Mouse (Mus musculus) embryonic facial prominence, embryonic 14.5 days (tissue): Measurements from ENCODE around the gene Tmem243. TPM values are rescaled to one million over a fixed set of nuclear protein-coding genes. Genes with fewer than 3 reads are reported as not detected.
"Not testable (repeated sequence)": the region's sequence is repeated elsewhere in the genome, so short reads cannot be mapped to it uniquely, and the experiment has no call there.

Experiments
- ATAC-seq: fragments of 200-750 bp; cut with Nextera tagmentation; 2 replicates; pipeline ENCODE4 v1.8.0; 2017; ENCODE audit warnings: low read depth, moderate number of reproducible peaks, moderate TSS enrichment
- DNase-seq: peaks from one replicate; pipeline ENCODE4 v3.0.0-alpha.2; 2015; ENCODE audit warnings: low spot score
- H3K27ac ChIP-seq: fragments of 300-500 bp; sonication (generic); replicated peaks from 2 replicates; pipeline ENCODE4 v1.5.1; 2014; ENCODE audit warnings: low read depth, mild to moderate bottlenecking, low read length, moderate library complexity
- H3K27me3 ChIP-seq: fragments of 300-500 bp; sonication (generic); replicated peaks from 2 replicates; pipeline ENCODE4 v1.6.1; 2014; ENCODE audit warnings: low read length; ENCODE audit not compliant: control insufficient read depth, insufficient read depth
- H3K36me3 ChIP-seq: fragments of 300-500 bp; sonication (generic); 2 replicates; pipeline ENCODE4 v1.6.1; 2014; ENCODE audit warnings: low read length, mixed read lengths; ENCODE audit not compliant: control insufficient read depth, insufficient read depth
- H3K4me1 ChIP-seq: fragments of 300-500 bp; sonication (generic); 2 replicates; pipeline ENCODE4 v1.6.1; 2014; ENCODE audit warnings: antibody characterized with exemption, low read length; ENCODE audit not compliant: control insufficient read depth, insufficient read depth
- H3K4me2 ChIP-seq: fragments of 300-500 bp; sonication (generic); 2 replicates; pipeline ENCODE4 v1.6.1; 2014; ENCODE audit warnings: low read depth, mild to moderate bottlenecking, low read length, moderate library complexity, mixed read lengths
- H3K4me3 ChIP-seq: fragments of 300-500 bp; sonication (generic); 2 replicates; pipeline ENCODE4 v1.5.1; 2014; ENCODE audit warnings: low read depth, mild to moderate bottlenecking, low read length
- H3K9ac ChIP-seq: fragments of 300-500 bp; sonication (generic); 2 replicates; pipeline ENCODE4 v1.6.1; 2014; ENCODE audit warnings: low read depth, mild to moderate bottlenecking, low read length, moderate library complexity, mixed read lengths
- H3K9me3 ChIP-seq: fragments of 300-500 bp; sonication (generic); 2 replicates; pipeline ENCODE4 v1.6.1; 2016; ENCODE audit warnings: low read length; ENCODE audit not compliant: control insufficient read depth
- WGBS: fragments of 180-500 bp; shearing (Covaris S2); extraction: QIAGEN DNeasy Blood & Tissue Kit; methylation state at CpG from one replicate; pipeline ENCODE4 v1.1.7; 2014; 5-methylcytosine and 5-hydroxymethylcytosine counted together
- polyA plus RNA-seq: library from polyadenylated mRNA; unstranded; fragments of >200 nt; fragmentation: Nextera tagmentation; extraction: Ambion mirVana; gene quantifications from 2 replicates; pipeline ENCODE4 v1.2.1, GENCODE M21; 2014

The Tmem243 gene
- polyA plus RNA-seq, 1 experiment from 2014 or later, result 12.9 TPM

DNA sequence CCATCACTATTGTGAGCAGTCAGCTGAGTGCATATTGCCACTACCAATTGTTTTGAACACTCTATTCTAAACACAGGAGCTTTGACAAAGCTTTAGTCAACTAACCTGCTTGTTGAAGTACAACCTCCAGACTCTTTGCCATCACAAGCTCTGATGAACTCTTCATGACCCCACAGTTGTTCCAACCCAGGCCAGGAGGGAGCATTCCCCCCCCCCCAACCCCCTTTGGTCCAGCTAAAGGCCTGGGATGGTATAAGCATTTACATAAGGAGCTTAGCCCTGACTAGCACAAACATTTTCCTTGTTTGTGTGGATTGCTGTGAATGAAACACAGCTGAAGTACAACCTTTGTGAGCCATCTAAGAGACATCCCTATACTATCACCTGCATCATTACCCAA lies 56.3 kb downstream of the Tmem243 start:
- Histone ChIP-seq H3K9me3 (no peaks in the 10 kb centered on the region), H3K36me3 (no peaks in the 10 kb centered on the region), H3K9ac (no peak overlapping the region), H3K27ac (no peak overlapping the region), H3K4me3 (no peak overlapping the region), H3K4me2 (no peak overlapping the region), H3K4me1 (no peaks in the 10 kb centered on the region; the same call in 1 of the 2 replicates), H3K27me3 (no peaks in the 10 kb centered on the region)
- no peak for DNase-seq
- ATAC-seq, result no peak

DNA sequence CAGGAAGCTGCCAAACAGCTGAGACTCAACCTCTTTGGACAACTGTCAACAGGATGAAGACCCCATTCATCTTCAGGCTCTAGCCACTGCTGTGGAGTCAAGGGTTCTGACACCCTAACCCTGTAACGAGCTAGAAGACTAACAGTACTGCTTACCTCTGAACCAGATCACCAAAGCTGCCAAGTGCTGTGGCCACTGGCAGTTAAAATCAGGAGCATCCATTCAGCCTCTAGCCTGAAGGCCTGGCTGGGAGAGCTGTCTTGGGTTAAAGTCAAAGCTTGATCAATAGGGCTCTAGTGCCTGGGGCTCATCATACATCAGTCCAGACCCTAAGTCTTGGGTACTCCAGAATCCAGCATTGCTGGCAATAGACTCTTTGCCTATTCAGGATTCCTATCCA lies 56.9 kb downstream of the Tmem243 start:
- no peak overlapping the region for H3K9ac ChIP-seq

DNA sequence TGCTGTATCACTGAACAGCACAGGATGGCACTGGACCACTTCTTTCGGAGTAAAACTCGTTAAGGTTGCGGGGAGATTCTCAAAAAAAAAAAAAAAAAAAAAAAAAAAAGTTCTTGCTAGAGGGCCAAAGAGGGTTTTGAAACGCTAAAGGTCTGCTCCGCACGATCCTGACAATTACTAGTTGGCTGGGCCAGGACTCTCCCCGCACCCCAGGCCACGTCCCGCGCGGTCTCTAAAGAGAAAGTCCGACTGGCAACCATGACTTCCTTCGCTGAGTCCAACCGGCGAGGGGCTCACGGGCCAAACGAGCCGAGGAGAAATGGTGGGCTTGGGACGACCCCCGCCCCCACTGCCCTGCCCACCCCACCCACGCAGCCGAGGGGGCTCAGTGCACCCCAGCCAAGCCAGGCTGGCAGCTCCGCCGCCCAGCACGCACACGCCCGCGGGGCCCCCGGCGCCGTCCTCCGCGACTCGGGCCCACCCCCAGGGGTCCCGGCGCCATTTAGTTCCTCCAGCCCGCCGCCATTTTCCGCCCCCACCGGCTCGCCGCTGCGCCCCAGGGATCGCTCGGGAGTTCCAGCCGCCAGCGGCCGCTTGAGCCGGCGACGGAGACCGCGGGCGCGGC lies 60.5 kb downstream of the Tmem243 start:
- no peaks in the 10 kb centered on the region for H3K36me3 ChIP-seq
- H3K27ac ChIP-seq, result peak overlapping the region; percentile 100
- no peaks in the 10 kb centered on the region for H3K27me3 ChIP-seq
- H3K9me3 ChIP-seq, result no peaks in the 10 kb centered on the region
- H3K4me1 ChIP-seq, result peaks cover 4% of the 10 kb centered on the region
- peak overlapping the region; percentile 58 for H3K4me2 ChIP-seq
- peak overlapping the region; percentile 92 for H3K4me3 ChIP-seq
- ATAC-seq (peak; percentile 71), DNase-seq (peak; percentile 36)
- WGBS, result 2% methylated on average over 26 of the region's 55 CpGs
- peak overlapping the region; percentile 98 for H3K9ac ChIP-seq

More for the DNA sequence above, 56.9 kb downstream of the Tmem243 start:
- peaks cover under 1% of the 10 kb centered on the region for H3K4me1 ChIP-seq
- WGBS, result 73% methylated on average over 1 of the region's 1 CpGs
- no peak overlapping the region for H3K27ac ChIP-seq
- DNase-seq, result no peak
- no peak for ATAC-seq
- no peaks in the 10 kb centered on the region for H3K27me3 ChIP-seq
- H3K36me3 ChIP-seq, result no peaks in the 10 kb centered on the region
- no peaks in the 10 kb centered on the region for H3K9me3 ChIP-seq
- no peak overlapping the region for H3K4me2 ChIP-seq
- H3K4me3 ChIP-seq, result no peak overlapping the region

DNA sequence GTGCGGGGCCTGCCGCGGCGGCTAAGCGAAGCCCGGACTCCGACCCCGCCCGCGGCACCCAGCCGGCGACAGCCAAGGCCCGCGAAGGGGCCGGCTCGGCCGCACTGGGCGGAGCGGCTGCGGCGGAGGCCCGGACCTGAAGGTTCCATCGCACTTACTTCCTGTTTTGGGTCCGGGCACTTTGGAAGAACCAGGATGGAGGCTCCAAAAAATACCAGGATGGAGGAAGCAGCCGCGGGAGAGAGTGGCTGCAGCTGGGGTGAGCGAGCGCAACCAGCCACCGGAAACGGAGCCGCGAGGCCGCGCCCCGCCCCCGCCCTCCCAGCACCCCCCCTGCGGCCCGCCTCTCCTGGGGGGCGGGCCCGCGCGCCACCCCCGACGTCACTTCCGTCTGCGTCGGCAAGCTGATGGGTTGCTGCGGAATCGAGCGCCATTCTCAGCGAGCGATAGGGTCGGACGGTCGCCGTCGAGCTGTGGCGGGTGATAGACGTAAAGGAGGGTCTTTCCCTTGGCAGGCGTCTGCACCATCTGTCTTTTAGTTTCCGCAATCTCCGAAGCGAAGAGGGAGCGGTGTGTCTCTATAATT lies 61.1 kb downstream of the Tmem243 start, which contains the start of gene Dmtf1:
Dmtf1 (minus strand) TSS at position 321 of the 586 bp plus-strand sequence.
- Histone ChIP-seq H3K4me3 (peak within 1 kb of the TSS; percentile 92), H3K27ac (peak within 1 kb of the TSS; percentile 100), H3K4me2 (peak within 1 kb of the TSS; percentile 58), H3K4me1 (peaks cover 4% of the 10 kb centered on the region), H3K36me3 (no peaks in the 10 kb centered on the region), H3K27me3 (no peaks in the 10 kb centered on the region), H3K9me3 (no peaks in the 10 kb centered on the region), H3K9ac (peak within 1 kb of the TSS; percentile 98)
- DNase-seq (peak; percentile 96), ATAC-seq (peak; percentile 95)
- 0% methylated on average over 52 of the region's 64 CpGs for WGBS

DNA sequence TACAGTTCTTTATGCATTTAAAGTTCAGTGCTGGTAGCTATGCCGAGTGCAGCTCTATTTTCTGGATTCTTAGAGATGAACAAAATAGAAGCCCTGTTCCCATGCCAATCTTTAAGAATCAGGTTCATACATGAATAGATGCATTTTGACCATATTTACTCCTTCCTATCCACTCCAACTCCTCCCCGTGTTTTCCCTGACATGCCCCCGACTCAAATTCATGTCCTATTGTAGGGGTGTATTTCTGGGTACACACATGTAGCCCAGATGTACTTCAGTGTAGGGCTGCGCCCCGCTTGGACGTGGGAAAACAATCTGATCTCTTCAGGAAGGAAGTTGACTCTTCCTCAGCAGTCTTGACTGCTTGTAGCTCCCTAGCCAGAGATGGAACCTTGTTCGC lies 61.6 kb downstream of the Tmem243 start:
- H3K4me1 ChIP-seq, result peaks cover 4% of the 10 kb centered on the region
- peak; percentile 43 for DNase-seq

DNA sequence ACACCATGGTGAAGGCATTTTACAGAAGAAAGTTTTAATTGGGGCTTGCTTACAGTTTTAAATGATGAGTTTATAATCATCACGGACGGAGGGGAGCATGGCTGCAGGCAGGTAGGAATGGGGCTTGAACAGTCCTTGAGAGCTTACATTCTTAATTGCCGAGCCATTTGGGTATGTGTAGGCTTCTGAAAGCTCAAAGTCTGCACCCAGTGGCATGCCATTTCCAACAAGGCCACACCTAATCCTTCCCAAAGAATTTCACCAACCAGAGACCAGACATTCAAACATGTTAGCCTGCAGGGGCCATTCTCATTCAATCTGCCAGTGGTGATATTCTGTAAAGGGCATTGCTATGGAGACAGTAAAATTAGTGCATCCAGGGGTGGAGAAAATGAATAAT lies 62.9 kb downstream of the Tmem243 start:
- ATAC-seq, result no peak
- H3K4me3 ChIP-seq, result no peak overlapping the region
- H3K27ac ChIP-seq, result no peak overlapping the region
- DNase-seq, result no peak
- no peaks in the 10 kb centered on the region for H3K27me3 ChIP-seq
- peaks cover 4% of the 10 kb centered on the region for H3K4me1 ChIP-seq
- no peak overlapping the region for H3K4me2 ChIP-seq
- no peaks in the 10 kb centered on the region for H3K9me3 ChIP-seq
- 91% methylated on average over 3 of the region's 3 CpGs for WGBS
- H3K36me3 ChIP-seq, result no peaks in the 10 kb centered on the region
- no peak overlapping the region for H3K9ac ChIP-seq

More for the DNA sequence above, 61.6 kb downstream of the Tmem243 start:
- no peaks in the 10 kb centered on the region for H3K36me3 ChIP-seq
- 0 out of 2 replicates have a peak, but pooled peaks have one; percentile 13 for ATAC-seq
- peak overlapping the region; percentile 100 for H3K27ac ChIP-seq
- H3K4me3 ChIP-seq, result peak overlapping the region; percentile 92
- H3K27me3 ChIP-seq, result no peaks in the 10 kb centered on the region
- no peaks in the 10 kb centered on the region for H3K9me3 ChIP-seq
- peak overlapping the region; percentile 58 for H3K4me2 ChIP-seq
- 7% methylated on average over 7 of the region's 7 CpGs for WGBS
- peak overlapping the region; percentile 98 for H3K9ac ChIP-seq

DNA sequence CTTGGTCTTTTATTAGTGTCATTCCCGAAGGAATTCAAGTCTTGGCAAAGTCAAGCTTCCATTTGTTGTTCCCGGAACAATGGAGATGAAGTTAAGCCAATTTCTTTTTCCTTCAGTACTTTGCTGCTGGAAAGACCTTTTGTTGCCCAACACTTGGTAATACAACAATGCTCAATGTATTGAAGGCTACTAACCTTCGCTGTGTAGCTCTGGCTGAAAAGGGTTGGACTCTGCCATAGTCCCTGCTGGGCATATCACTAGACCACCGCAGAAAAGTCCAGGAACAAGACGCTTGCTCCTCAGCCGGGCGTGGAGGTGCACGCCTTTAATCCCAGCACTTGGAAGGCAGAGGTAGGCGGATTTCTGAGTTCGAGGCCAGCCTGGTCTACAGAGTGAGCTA lies 64.7 kb downstream of the Tmem243 start:
- H3K27ac ChIP-seq, H3K4me3 ChIP-seq, ATAC-seq, H3K27me3 ChIP-seq, H3K36me3 ChIP-seq, H3K9me3 ChIP-seq, H3K9ac ChIP-seq, H3K4me1 ChIP-seq, H3K4me2 ChIP-seq, DNase-seq: not testable (repeated sequence)
- WGBS, result 90% methylated on average over 10 of the region's 10 CpGs

DNA sequence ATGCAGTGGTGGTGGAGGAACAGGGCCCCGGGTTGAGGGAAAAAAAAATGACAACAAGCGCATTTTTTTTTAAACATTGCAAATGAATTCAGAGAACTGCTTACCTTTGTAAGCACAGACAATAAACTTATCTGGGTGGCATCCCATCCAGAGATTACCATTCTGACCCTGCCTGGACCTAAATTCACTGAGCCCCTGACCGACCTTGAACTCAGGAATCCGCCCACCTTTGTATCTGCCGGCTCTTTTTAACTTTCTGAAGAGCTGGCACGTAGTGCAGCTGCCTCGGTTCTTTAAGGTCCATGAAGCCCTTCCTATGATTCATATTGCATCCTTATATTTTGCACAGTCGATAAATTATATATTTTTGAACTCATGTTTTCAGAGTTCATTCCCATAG lies 65.9 kb downstream of the Tmem243 start:
- Histone ChIP-seq H3K4me3 (no peak overlapping the region), H3K27me3 (no peaks in the 10 kb centered on the region), H3K4me2 (no peak overlapping the region), H3K9ac (no peak overlapping the region), H3K4me1 (peaks cover 4% of the 10 kb centered on the region), H3K9me3 (no peaks in the 10 kb centered on the region), H3K27ac (no peak overlapping the region), H3K36me3 (no peaks in the 10 kb centered on the region)
- DNase-seq, result no peak
- 73% methylated on average over 8 of the region's 8 CpGs for WGBS
- ATAC-seq, result no peak
